Mouse (Mus musculus): ENCODE measurements around the gene Htr1a.

Htr1a gene

DNA sequence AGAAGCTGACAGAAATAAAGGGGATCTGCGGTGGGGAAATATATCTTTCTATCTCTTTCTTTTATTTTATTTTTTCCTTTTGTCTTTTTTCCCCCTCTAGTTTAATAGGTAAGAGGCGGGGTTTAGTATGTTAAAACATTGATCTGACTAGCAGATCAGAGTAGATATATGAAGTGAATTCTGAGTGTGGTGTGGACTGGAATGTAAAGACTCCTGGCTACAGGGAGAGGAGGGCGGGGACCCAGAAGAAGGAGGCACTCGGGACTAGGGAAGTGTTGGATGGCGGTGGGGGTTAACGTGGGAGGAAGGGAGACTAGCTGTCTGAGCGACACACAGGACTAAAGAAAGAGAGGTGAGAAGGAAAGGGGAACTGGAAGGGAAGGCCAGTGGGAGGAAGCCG, at the start of gene Htr1a:
Gene Htr1a (plus strand): TSS at position 301 of the 400 bp plus-strand sequence.
- no peak for DNase-seq (ENCODE audit: extremely low spot score)

- DNase-seq (ENCODE audit: extremely low spot score): no peak
Measured at GRCm38 (mm10) chr13:105411535-105412326, 31.7 kb upstream of the Htr1a start.

GRCm38 (mm10) chr13:105412327-105412722, 31.1 kb upstream of the Htr1a start:
- no peak for DNase-seq (ENCODE audit: extremely low spot score)

DNA sequence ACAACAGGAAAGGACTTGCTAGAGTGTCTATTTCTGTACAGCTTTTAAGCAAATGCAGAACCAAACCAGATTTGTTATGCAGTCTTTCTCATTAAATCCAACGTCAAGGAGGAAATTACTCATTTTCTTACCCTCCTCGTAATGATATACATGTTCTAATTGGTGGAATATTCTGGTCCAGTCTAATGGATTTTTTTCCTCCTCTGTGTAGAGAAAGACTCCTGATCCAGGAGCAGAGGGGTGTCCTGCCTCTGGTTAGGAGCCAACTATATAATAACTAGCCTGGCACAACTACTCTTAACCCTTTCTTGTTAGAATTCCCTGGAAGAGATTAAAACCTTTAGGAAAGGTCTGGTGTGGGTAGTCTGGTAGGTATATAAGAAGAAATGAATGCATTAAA, 10.3 kb upstream of the Htr1a start:
- no peak for DNase-seq (ENCODE audit: extremely low spot score)

DNA sequence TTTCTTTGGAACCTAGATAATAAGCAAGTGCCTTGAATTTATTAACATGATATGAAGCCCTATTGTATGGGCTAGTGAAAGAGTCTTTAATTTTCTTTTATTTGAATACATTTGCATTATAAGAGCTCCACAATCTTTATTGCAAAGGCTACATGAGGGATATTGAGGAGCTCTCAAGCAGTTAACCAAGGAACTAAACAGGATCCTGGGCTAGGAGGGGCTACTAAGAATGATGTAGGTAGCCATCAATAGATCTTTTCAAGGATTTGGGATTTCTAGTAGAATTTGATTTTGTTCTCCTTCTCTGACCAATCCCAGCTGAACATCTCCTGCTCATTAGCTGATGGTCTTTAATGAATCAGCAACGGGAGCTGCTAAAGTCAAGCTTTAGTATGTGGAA, 9.8 kb upstream of the Htr1a start:
- DNase-seq (ENCODE audit: extremely low spot score): no peak

DNA sequence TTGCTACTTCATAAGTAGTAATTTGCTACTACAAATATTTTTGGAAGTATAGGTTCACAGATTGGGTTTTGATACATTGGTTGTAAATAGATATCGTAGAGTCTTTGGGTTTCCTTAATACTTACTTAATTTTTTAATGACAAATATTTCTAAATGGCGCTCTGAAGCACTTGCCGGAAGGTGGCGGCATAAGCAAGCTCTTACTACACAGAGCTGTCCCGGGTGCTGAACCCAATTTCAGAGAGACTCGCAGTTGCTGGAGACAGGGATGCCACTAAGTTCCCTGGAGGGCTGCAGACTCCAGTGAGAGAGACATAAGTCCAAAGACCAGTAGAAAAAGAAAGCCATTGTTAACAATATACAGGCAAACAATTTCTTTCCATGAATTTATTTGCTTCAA, 863 bp upstream of the Htr1a start:
- peak; percentile 53 for DNase-seq (ENCODE audit: extremely low spot score)

GRCm38 (mm10) chr13:105443871-105444237, 415 bp downstream of the Htr1a start:
- DNase-seq (ENCODE audit: extremely low spot score): no peak

GRCm38 (mm10) chr13:105444238-105444894, 927 bp downstream of the Htr1a start:
- DNase-seq (ENCODE audit: extremely low spot score): no peak

- DNase-seq (ENCODE audit: extremely low spot score): no peak
Measured at GRCm38 (mm10) chr13:105444895-105445281, 1.4 kb downstream of the Htr1a start.

- DNase-seq (ENCODE audit: extremely low spot score): no peak
Measured at GRCm38 (mm10) chr13:105446239-105446638, 2.8 kb downstream of the Htr1a start.

GRCm38 (mm10) chr13:105447695-105448094, 4.3 kb downstream of the Htr1a start:
- DNase-seq (ENCODE audit: extremely low spot score): no peak

- no peak for DNase-seq (ENCODE audit: extremely low spot score)
Measured at GRCm38 (mm10) chr13:105451536-105451935, 8.1 kb downstream of the Htr1a start.

Measured in embryo, embryonic 9.5 days (tissue).